Mouse (Mus musculus) T-helper 1 cell (primary cell): ENCODE measurements at regions not wholly inside any gene's neighbourhood (a gene's known extent, or its start where the extent isn't known, plus 50 kb on each side); places are given as distances from the start of the nearest gene placed in this dataset.

ENCODE experiments used
- in situ Hi-C: fragments of 300-600 bp; cut with MboI, MseI; formaldehyde crosslinking; loops from one replicate; pipeline ENCODE4 v1.15.1; 2025; ENCODE audit warnings: high pct_unique_total_duplicates

GRCm38 (mm10) chr13:111142757-111143420 lies 111.9 kb upstream of the Actbl2 start:
- in situ Hi-C loops = no loop called here

GRCm38 (mm10) chr13:111144721-111145120 lies 110.1 kb upstream of the Actbl2 start:
- in situ Hi-C loops = no loop called here

GRCm38 (mm10) chr13:111157921-111158638 lies 96.7 kb upstream of the Actbl2 start:
- in situ Hi-C loops = no loop called here

GRCm38 (mm10) chr13:111159498-111159897 lies 95.3 kb upstream of the Actbl2 start:
- in situ Hi-C loops = no loop called here

- in situ Hi-C loops = no loop called here
These were observed 89.3 kb upstream of the Actbl2 start for GRCm38 (mm10) chr13:111165538-111165937.

- in situ Hi-C loops = no loop called here
These were observed 84.3 kb upstream of the Actbl2 start for GRCm38 (mm10) chr13:111170269-111171165.

- in situ Hi-C loops = no loop called here
These were observed 75.6 kb upstream of the Actbl2 start for GRCm38 (mm10) chr13:111179186-111179585.

GRCm38 (mm10) chr13:111183293-111183692 lies 71.5 kb upstream of the Actbl2 start:
- in situ Hi-C loops = no loop called here

- in situ Hi-C loops = no loop called here
These were observed 69.0 kb upstream of the Actbl2 start for GRCm38 (mm10) chr13:111185799-111186198.

GRCm38 (mm10) chr13:111186833-111187232 lies 68.0 kb upstream of the Actbl2 start:
- in situ Hi-C loops = no loop called here

- in situ Hi-C loops = loop anchor here (5.0 kb wide), 1 partner anchor 33 kb away; no protein-coding TSS in a partner anchor
These were observed 60.9 kb upstream of the Actbl2 start for GRCm38 (mm10) chr13:111193919-111194318.

- in situ Hi-C loops = loop anchor here (5.0 kb wide), 1 partner anchor 33 kb away; no protein-coding TSS in a partner anchor
These were observed 60.5 kb upstream of the Actbl2 start for GRCm38 (mm10) chr13:111194337-111194736.

GRCm38 (mm10) chr13:111201532-111201931 lies 53.3 kb upstream of the Actbl2 start:
- in situ Hi-C loops = no loop called here

GRCm38 (mm10) chr13:111204580-111205285 lies 50.1 kb upstream of the Actbl2 start:
- in situ Hi-C loops = no loop called here
